Mouse (Mus musculus) Patski (cell line): ENCODE measurements at regions not wholly inside any gene's neighbourhood (a gene's known extent, or its start where the extent isn't known, plus 50 kb on each side); places are given as distances from the start of the nearest gene placed in this dataset.
"Not testable (repeated sequence)": the region's sequence is repeated elsewhere in the genome, so short reads cannot be mapped to it uniquely, and the experiment has no call there.

ENCODE experiments used
- ATAC-seq: fragments of 100-300 bp; one replicate; pipeline ENCODE4 v1.8.0; 2021
- CTCF ChIA-PET: fragments of 350-600 bp; sonication (Branson Sonifier 250); formaldehyde crosslinking; loops from one replicate; lab custom pipeline; 2022; ENCODE audit warnings: inconsistent platforms; lab: Charles Lee
- POLR2A ChIA-PET: fragments of 350-600 bp; sonication (Branson Sonifier 250); formaldehyde crosslinking; loops from one replicate; lab custom pipeline; 2022; ENCODE audit warnings: antibody characterized with exemption, inconsistent platforms; lab: Charles Lee
- DNase-seq: peaks from one replicate; pipeline ENCODE4 v3.0.0-alpha.2; 2011; ENCODE audit warnings: low read depth, low spot score
- H3K27me3 ChIP-seq: fragments of 371-371 bp; one replicate; pipeline ENCODE4 v1.5.1; 2021
- CTCF ChIP-seq: fragments of 100-300 bp; IDR thresholded peaks from one replicate; pipeline ENCODE4 v1.5.1; 2021
- in situ Hi-C: fragments of 300-500 bp; cut with MboI; formaldehyde crosslinking; loops from 3 replicates; pipeline ENCODE4 v1.11.1; 2018; ENCODE audit warnings: low pct_unique_long_range_greater_than_20kb, mixed read lengths

- no peak for ATAC-seq
- DNase-seq: no peak
- ChIA-PET CTCF (interaction anchor here (1.2 kb wide), 1 partner anchor 9 kb away, joined by 3 read pairs; no protein-coding TSS in a partner anchor), POLR2A (no interaction called here)
- no peak for TF ChIP-seq CTCF
- in situ Hi-C loops: no loop called here
- no peaks in the 10 kb centered on the region for H3K27me3 ChIP-seq
Measured at GRCm38 (mm10) chr17:60966401-60966800, 1914.7 kb downstream of the Efna5 start.

DNA sequence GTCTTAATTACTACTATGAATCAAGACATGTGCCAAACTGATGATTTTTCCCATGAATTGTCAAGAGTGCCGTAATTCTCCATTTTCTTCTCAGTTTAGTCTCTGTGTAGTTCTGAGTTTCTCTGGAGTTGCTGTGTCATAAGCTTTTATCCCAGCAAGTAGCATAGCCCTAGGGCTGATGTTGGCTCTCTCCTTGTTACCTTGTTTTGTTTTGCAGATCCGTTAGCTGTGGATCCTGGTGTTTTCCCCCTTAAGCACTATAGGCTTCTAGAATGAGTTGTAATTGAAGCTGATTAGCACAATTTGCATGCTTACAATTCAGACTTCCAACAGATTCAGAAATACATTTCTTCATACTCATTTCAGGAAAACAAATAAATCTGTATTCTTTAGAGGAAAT, 1915.5 kb downstream of the Efna5 start:
- ChIA-PET CTCF (no interaction called here), POLR2A (no interaction called here)
- in situ Hi-C loops: no loop called here
- ATAC-seq: no peak
- no peaks in the 10 kb centered on the region for H3K27me3 ChIP-seq
- DNase-seq: no peak
- no peak for TF ChIP-seq CTCF

DNA sequence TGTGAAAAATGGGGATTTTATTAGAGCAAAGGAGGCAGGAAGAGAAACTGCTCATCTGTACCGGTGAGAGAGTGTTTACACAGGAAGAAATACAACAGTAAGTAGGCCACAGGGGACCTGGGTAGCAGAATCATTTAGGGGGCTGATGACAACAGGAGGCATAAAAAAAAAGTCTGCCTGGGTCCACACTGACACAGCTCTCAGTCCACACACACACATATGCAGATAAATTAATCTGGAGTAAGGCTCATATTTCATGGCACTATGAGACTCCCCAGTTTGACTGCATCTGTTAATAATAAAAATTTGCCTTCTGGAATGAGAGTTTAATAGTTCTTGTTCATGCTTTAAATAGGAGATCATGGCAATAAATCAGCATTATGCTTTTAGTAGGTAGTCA, 1929.7 kb downstream of the Efna5 start:
- ChIA-PET CTCF (no interaction called here), POLR2A (no interaction called here)
- DNase-seq (no peak), ATAC-seq (no peak)
- no peaks in the 10 kb centered on the region for H3K27me3 ChIP-seq
- no peak for TF ChIP-seq CTCF
- in situ Hi-C loops: no loop called here

DNA sequence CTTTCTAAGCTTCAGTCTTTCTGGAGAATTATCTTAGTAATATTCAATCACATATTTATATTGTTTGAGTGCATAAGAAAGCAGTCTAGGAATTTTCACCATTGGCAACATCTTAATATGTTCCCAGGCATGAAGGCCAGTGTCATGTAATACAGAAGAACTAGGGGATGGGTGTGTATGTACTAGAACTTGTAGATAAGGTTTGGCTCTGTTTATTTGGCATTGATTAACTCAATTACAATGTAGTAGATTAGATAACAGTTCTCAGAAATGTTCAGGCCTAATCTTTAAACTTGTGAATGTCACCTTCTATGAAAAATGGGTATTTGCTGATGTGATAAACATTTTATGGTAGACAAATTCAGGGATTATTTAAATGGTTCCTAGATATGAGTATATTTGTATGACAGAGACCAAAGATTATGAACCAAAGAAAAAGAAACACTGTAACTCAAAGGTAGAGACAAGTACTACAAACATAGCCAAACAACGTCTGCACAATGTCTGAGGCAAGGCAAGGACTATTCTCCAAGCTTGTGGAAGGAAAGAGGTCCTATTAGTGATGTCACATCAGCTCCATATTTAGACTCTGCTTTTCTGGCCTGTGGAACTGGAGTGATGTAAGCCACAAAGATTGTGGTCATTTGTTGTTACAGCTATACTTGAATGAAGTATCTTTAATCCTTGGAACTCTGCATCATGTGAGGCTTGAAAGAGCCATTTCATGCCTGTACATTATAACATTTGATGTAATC, 1924.8 kb upstream of the Nudt12 start:
- ChIA-PET POLR2A (no interaction called here), CTCF (no interaction called here)
- no peaks in the 10 kb centered on the region for H3K27me3 ChIP-seq
- DNase-seq: no peak
- in situ Hi-C loops: no loop called here
- TF ChIP-seq CTCF: no peak
- no peak for ATAC-seq

- DNase-seq (no peak), ATAC-seq (no peak)
- ChIA-PET POLR2A (no interaction called here), CTCF (interaction anchor here (0.9 kb wide), 1 partner anchor 10 kb away, joined by 3 read pairs; no protein-coding TSS in a partner anchor)
- H3K27me3 ChIP-seq: no peaks in the 10 kb centered on the region
- in situ Hi-C loops: no loop called here
- TF ChIP-seq CTCF: no peak
Measured at GRCm38 (mm10) chr17:60934223-60934622, 1921.1 kb upstream of the Nudt12 start.

- in situ Hi-C loops: no loop called here
Measured at GRCm38 (mm10) chr17:60925822-60926383, 1912.7 kb upstream of the Nudt12 start.

GRCm38 (mm10) chr17:60882721-60883120, 1869.5 kb upstream of the Nudt12 start:
- H3K27me3 ChIP-seq, CTCF ChIA-PET, in situ Hi-C loops, POLR2A ChIA-PET, ATAC-seq, DNase-seq: not testable (repeated sequence)

More at GRCm38 (mm10) chr17:60925822-60926383, 1912.7 kb upstream of the Nudt12 start:
- POLR2A ChIA-PET: no interaction called here
- H3K27me3 ChIP-seq: no peaks in the 10 kb centered on the region
- TF ChIP-seq CTCF: no peak
- CTCF ChIA-PET: no interaction called here
- DNase-seq: no peak
- ATAC-seq: no peak

DNA sequence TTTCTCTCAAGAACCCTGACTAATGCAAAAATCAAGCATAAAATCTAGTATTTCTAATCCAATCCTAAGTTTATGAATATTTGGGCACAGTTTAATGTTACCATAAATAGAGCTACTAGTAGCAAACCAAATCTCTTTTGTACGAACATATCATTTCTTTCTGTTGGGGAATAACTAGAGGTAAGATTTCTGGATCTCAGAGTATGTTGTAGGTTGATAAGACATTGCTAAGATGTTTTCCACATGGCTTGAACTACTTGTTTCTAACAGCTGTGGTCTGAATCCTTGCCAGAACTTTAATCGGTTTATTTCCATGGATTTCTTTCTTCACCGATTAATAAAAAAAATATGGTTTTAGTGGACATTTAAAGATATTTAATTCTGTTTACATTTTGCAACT, 1844.3 kb upstream of the Nudt12 start:
- ATAC-seq (no peak), DNase-seq (no peak)
- no peak for TF ChIP-seq CTCF
- ChIA-PET CTCF (no interaction called here), POLR2A (no interaction called here)
- no peaks in the 10 kb centered on the region for H3K27me3 ChIP-seq
- in situ Hi-C loops: no loop called here

- ATAC-seq: no peak
- no peak for DNase-seq
- TF ChIP-seq CTCF: no peak
- ChIA-PET POLR2A (no interaction called here), CTCF (no interaction called here)
- no peaks in the 10 kb centered on the region for H3K27me3 ChIP-seq
- in situ Hi-C loops: no loop called here
Measured at GRCm38 (mm10) chr17:60854659-60855058, 1841.5 kb upstream of the Nudt12 start.

- ATAC-seq, H3K27me3 ChIP-seq, DNase-seq, POLR2A ChIA-PET, in situ Hi-C loops, CTCF ChIA-PET: not testable (repeated sequence)
Measured at GRCm38 (mm10) chr17:60838794-60839193, 1825.6 kb upstream of the Nudt12 start.

GRCm38 (mm10) chr17:60832531-60832930, 1819.4 kb upstream of the Nudt12 start:
- TF ChIP-seq CTCF: no peak
- ChIA-PET CTCF (no interaction called here), POLR2A (no interaction called here)
- ATAC-seq: no peak
- in situ Hi-C loops: no loop called here
- H3K27me3 ChIP-seq: no peaks in the 10 kb centered on the region
- DNase-seq: no peak
